Mouse (Mus musculus): ENCODE data around the gene Cox10.

DNA sequence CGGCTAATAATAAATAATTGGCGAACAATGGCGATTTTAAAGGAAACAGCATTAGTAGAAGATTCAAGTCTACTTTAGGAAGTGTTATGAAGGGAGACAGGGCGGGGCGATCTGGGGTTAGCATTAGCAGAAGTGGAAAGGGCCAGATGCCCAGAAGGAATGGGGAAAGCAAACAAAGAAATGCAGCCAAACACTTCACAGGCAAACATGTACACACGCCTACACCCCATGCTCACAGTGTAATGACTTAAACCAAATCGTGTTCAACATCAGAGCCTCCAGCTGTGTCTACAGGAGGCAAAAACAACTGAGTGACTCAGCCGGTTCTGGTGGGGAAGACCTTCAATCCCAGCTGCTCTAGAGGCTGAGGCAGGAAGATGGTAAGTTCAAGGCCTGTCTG, 137.1 kb downstream of the Cox10 start:
- no peak for TF ChIP-seq CTCF (IDR thresholded peaks at IDR 0.05; ENCODE audit: low read depth, low read length)
- TF ChIP-seq POLR2A (IDR thresholded peaks at IDR 0.05; ENCODE audit: extremely low read depth, insufficient read depth, low read length), result no peak

All from liver, adult 2 months (tissue).